Mouse (Mus musculus): Measurements from ENCODE around the gene Ccdc191.

GRCm38 (mm10) chr16:43970426-43970825 is 80.8 kb downstream of the Ccdc191 start:
- TF ChIP-seq CTCF (IDR thresholded peaks at IDR 0.05; ENCODE audit: control insufficient read depth, insufficient read depth, insufficient replicate concordance, low read depth, low read length), result no peak
- no peak for TF ChIP-seq POLR2A (IDR thresholded peaks at IDR 0.05; ENCODE audit: control insufficient read depth, low read depth, low read length)

Data from testis, adult 2 months (tissue).